Mouse (Mus musculus): ENCODE measurements around the gene Hs3st3b1. TPM values are rescaled to one million over a fixed set of nuclear protein-coding genes. Genes with fewer than 3 reads are reported as not detected.
A peak's percentile ranks its signal among the peaks of the same experiment; 100 is the strongest.

Gene Hs3st3b1
- polyA plus RNA-seq, 1 experiment from 2014 or later = 0.03 TPM

DNA sequence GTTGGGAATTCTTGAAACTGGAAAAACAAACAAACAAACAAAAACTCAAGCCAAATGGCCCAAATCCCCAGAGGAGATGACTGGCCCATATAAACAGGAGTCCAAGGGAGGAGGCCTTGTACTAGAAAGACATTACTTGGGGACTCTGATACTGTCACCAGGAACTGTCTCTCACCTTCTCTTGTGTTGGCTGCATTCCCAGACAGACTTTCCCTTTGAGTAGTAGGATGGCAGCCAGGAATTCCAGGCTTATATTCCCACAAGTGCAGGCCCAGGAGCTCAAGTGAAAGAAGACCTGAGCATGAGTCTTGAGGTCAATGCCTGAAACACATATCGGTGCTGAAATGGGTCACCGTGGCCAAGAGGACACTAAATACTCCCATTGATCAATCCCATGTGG is 24.9 kb upstream of the Hs3st3b1 start:
- Histone ChIP-seq H3K27ac (no peak overlapping the region), H3K4me3 (ENCODE audit: inconsistent target) (no peak overlapping the region), H3K36me3 (ENCODE audit: inconsistent target) (no peaks in the 10 kb centered on the region), H3K79me2 (ENCODE audit: inconsistent target) (no peaks in the 10 kb centered on the region)
- 100% methylated on average over 2 of the region's 2 CpGs for WGBS (ENCODE audit: missing documents)

DNA sequence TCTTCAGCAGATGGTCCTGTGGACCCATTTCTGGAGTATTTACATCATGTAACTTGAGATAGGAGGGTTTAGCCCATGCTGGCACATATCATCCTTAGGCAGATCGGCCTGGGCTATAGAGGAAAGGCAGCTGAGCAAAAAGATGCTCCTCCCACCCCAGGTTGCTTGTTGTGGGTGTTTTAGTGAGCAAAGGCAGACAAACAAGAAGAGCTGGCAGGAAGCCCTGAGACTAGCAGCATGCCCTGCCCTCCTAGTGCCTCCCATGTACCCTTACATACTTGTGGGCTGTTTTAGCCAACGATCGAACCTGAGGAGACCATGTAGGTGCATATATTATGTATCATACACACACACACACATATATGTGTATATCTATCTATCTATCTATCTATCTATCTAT is 21.9 kb upstream of the Hs3st3b1 start:
- 100% methylated on average over 3 of the region's 3 CpGs for WGBS (ENCODE audit: missing documents)
- no peak overlapping the region for H3K4me3 ChIP-seq (ENCODE audit: inconsistent target)
- H3K36me3 ChIP-seq (ENCODE audit: inconsistent target) = no peaks in the 10 kb centered on the region
- no peaks in the 10 kb centered on the region for H3K79me2 ChIP-seq (ENCODE audit: inconsistent target)
- H3K27ac ChIP-seq = no peak overlapping the region

DNA sequence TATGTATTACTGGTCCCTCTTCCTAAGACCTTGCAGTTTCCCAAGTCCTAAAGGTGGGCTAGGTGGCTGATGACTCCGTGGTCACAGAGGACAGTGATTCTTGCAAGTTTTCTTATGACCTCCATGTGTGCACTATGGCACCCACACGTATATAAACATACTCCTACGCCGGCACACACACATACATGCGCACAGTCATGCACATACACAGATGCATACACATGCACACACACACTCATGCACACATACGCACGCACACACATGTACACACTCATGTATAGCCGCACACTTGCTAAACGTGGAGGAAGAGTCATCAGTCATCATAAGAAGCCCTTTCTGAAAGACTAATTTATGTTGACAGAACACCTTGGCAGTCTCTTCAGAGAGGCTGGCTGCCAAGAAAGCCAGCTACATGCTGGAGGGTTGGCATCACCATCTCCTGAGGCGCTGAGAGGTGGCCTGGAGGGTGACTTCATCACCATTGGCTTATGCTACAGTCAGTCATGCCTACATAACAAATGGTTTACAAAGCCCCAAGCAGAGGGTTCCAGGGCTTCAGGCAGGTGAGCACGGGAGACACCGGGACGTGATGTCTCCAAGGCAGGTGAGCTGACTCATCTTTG is 21.3 kb upstream of the Hs3st3b1 start:
- WGBS (ENCODE audit: missing documents) = 94% methylated on average over 13 of the region's 13 CpGs
- Histone ChIP-seq H3K79me2 (ENCODE audit: inconsistent target) (no peaks in the 10 kb centered on the region), H3K4me3 (ENCODE audit: inconsistent target) (no peak overlapping the region), H3K27ac (no peak overlapping the region), H3K36me3 (ENCODE audit: inconsistent target) (no peaks in the 10 kb centered on the region)

DNA sequence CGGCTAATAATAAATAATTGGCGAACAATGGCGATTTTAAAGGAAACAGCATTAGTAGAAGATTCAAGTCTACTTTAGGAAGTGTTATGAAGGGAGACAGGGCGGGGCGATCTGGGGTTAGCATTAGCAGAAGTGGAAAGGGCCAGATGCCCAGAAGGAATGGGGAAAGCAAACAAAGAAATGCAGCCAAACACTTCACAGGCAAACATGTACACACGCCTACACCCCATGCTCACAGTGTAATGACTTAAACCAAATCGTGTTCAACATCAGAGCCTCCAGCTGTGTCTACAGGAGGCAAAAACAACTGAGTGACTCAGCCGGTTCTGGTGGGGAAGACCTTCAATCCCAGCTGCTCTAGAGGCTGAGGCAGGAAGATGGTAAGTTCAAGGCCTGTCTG is 20.1 kb upstream of the Hs3st3b1 start:
- 80% methylated on average over 8 of the region's 8 CpGs for whole genome bisulfite sequencing (ENCODE audit: missing documents)
- H3K36me3 ChIP-seq (ENCODE audit: inconsistent target) = no peaks in the 10 kb centered on the region
- no peak overlapping the region for H3K27ac ChIP-seq
- H3K4me3 ChIP-seq (ENCODE audit: inconsistent target) = no peak overlapping the region
- no peaks in the 10 kb centered on the region for H3K79me2 ChIP-seq (ENCODE audit: inconsistent target)

DNA sequence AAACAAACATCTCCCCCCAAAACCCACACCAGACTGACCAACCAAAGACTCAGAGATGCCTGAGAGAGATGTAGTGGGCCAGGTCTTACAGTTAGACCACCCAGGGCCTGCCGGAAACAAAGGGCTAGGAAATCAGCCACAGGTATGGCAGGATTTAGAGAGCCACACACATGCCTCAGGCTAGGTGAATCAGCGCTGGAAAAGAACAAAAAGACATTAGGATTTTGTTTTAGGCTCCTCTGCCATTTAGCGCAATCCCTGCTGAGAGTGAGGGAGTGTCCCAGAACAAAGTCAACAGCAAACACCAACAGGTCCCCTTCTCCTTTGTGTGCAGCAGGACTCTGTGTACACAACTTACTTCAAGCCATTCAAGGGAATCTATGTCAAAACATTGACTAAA is 14.6 kb upstream of the Hs3st3b1 start:
- H3K79me2 ChIP-seq (ENCODE audit: inconsistent target) = no peaks in the 10 kb centered on the region
- H3K36me3 ChIP-seq (ENCODE audit: inconsistent target) = no peaks in the 10 kb centered on the region
- 63% methylated on average over 3 of the region's 3 CpGs for WGBS (ENCODE audit: missing documents)
- no peak overlapping the region for H3K4me3 ChIP-seq (ENCODE audit: inconsistent target)
- no peak overlapping the region for H3K27ac ChIP-seq

DNA sequence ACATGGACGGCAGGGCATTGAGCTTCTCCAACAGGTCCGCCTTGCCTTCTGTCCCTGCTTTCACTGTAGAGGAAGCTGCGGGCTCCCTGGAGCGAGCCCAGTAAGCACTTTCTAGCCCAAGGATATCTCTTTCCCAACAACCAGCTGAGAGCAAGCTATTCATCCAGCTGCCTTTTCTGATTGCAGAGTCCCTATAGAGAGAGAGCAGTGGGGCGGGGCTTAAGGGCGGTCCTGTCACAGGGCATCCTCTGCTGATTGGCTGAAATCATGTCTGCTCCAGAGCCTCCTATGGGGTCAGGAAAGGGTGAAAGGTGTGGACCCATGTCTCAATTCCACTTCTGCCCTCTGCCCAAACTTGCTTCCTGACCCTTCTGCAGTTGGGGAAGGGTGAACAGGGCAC is 4.8 kb upstream of the Hs3st3b1 start:
- Histone ChIP-seq H3K79me2 (ENCODE audit: inconsistent target) (no peaks in the 10 kb centered on the region), H3K36me3 (ENCODE audit: inconsistent target) (no peaks in the 10 kb centered on the region), H3K4me3 (ENCODE audit: inconsistent target) (no peak overlapping the region), H3K27ac (no peak overlapping the region)
- WGBS (ENCODE audit: missing documents) = 80% methylated on average over 6 of the region's 6 CpGs

DNA sequence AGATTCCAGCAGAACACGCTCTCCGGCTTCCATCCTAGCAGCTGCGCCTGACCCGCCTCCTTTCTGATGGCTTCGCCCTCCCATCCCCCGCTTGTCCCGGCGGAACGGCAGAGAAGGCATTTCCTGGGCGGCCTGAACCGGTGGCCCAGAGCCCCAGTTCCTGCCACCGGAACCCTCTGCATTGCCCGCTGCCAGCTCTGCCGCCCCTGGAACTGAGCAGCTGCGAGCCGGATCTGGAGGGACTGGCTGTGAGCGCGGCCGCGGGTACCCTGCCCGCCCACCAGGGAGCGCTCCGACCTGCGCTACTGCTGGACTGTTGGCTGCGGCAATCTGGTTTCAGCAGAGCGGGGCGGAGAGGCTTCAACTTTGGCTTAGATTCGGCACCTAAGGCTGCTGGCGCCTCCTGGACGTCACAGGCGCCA is 3.1 kb upstream of the Hs3st3b1 start:
- Histone ChIP-seq H3K4me3 (ENCODE audit: inconsistent target) (no peak overlapping the region), H3K27ac (no peak overlapping the region), H3K36me3 (ENCODE audit: inconsistent target) (no peaks in the 10 kb centered on the region), H3K79me2 (ENCODE audit: inconsistent target) (no peaks in the 10 kb centered on the region)
- WGBS (ENCODE audit: missing documents) = 1% methylated on average over 31 of the region's 31 CpGs

DNA sequence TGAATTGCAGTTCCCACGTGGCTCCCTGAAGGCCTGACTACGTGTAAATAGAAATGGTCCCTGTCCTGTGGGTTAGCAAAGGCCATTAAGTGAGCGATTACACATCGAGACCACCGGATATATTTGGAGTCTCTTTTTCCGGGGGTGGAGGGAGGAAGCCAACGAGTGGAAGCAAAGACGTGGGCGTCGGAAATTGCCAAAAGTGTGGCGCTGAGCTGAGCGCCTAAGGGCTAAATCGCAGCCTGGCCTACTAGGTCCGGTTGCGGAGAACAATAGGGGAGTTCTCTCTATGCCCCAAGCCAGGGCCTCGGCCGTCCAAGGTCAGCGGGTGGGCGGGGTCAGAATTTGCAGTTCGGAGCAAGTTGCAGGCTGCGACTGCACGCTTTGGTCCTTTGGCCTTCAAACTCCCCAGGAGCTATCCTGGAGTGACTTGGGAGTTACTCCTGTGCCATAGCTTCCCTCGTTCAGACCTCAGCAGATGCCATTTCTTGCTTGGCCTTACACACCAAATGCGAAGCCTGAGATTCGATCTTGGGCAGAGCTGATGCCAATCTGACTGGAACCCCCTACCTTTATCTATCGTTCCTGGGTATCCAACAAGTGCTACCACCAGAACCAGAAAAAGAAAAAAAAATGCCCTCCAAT is 2.3 kb upstream of the Hs3st3b1 start:
- Histone ChIP-seq H3K36me3 (ENCODE audit: inconsistent target) (no peaks in the 10 kb centered on the region), H3K79me2 (ENCODE audit: inconsistent target) (no peaks in the 10 kb centered on the region), H3K4me3 (ENCODE audit: inconsistent target) (no peak overlapping the region), H3K27ac (no peak overlapping the region)
- WGBS (ENCODE audit: missing documents) = 14% methylated on average over 26 of the region's 26 CpGs

DNA sequence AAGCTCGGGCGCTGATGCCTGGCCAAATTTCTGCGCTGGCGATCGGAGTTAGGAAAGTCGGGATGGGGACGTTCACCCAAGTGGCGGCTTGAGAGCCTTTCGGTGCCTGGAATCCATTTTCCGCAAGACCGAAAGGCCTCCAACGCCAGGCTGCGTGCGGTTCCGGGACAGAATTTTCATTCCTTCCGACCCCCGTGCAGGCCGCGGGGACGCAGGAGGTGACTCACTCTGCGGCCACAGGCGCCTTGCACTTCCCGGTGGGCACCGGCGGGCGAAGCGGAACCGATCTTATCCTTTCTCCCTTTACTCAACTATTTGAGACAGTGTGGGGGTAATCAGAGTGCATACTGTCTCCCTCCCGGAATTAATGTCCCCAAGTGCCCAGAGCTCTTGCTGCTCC is 1.3 kb upstream of the Hs3st3b1 start:
- H3K36me3 ChIP-seq (ENCODE audit: inconsistent target) = no peaks in the 10 kb centered on the region
- peak overlapping the region; percentile 11; the same call in 1 of the 2 replicates for H3K4me3 ChIP-seq (ENCODE audit: inconsistent target)
- no peaks in the 10 kb centered on the region for H3K79me2 ChIP-seq (ENCODE audit: inconsistent target)
- WGBS (ENCODE audit: missing documents) = 3% methylated on average over 29 of the region's 29 CpGs
- no peak overlapping the region for H3K27ac ChIP-seq

DNA sequence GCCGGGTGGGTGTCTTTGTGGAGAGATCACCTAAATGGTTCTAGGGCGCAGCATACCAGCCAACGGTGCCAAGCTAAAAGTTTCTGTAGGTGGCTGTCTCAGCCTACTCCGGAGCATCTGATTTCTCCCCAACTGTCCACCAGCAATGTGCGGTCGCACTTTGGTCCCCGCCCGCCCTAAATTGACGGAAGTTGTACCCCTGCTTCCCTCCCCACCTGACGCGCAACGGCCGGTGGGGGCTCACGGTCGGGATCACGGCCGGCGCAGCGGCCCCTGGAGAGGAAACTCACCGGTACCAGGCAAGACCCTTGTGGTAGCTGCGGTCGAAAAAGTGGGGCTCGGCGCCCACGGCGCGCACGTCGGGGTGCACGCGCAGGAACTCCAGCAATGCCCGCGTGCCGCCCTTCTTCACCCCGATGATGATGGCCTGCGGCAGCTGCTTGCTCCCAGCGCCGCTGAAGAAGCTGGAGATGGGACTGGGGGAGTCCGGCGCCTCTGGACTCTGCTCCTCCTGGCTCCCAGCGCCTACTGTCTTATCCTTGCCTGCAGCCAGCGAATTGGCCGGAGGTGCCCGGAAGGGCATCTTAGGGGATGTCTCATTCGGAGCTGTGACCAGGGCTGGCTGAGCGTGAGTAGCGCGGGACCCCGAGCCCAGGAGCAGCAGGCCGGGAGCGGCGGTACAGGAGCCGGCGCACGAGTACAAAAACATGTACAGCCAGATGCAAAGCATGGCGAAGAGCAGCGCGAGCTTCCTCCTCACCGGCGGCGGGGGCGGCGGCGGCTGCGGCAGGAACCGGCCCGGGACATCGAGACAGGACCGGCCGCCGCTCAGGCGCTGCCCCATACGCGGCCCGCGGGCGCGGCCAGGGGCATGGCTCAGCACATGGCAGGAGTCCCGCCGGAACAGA is 792 bp downstream of the Hs3st3b1 start:
- WGBS (ENCODE audit: missing documents) = 2% methylated on average over 80 of the region's 80 CpGs
- H3K79me2 ChIP-seq (ENCODE audit: inconsistent target) = no peaks in the 10 kb centered on the region
- no peak overlapping the region for H3K27ac ChIP-seq
- no peaks in the 10 kb centered on the region for H3K36me3 ChIP-seq (ENCODE audit: inconsistent target)
- no peak overlapping the region for H3K4me3 ChIP-seq (ENCODE audit: inconsistent target)

DNA sequence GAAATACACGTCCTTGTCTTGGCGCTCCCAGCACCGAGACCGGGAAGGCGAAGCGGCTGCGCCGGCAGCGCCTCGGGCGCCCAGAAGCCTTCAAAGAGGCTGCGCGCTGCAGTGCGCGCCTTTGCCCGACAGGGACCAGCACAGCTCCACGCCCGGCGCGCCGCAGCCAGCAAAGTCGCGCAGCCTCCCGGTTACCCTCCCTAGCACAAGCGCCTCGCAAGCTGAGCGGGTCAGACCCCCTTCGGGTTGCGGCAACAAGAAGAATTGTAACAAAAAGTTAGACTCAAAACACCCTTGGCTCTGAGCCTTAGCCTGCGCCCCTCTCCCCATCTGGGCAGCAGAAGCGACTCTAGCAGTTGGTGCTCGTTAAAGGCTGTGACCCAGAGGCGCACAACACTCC is 1.6 kb downstream of the Hs3st3b1 start:
- no peaks in the 10 kb centered on the region for H3K36me3 ChIP-seq (ENCODE audit: inconsistent target)
- H3K4me3 ChIP-seq (ENCODE audit: inconsistent target) = no peak overlapping the region
- no peak overlapping the region for H3K27ac ChIP-seq
- no peaks in the 10 kb centered on the region for H3K79me2 ChIP-seq (ENCODE audit: inconsistent target)
- whole genome bisulfite sequencing (ENCODE audit: missing documents) = 1% methylated on average over 33 of the region's 33 CpGs

DNA sequence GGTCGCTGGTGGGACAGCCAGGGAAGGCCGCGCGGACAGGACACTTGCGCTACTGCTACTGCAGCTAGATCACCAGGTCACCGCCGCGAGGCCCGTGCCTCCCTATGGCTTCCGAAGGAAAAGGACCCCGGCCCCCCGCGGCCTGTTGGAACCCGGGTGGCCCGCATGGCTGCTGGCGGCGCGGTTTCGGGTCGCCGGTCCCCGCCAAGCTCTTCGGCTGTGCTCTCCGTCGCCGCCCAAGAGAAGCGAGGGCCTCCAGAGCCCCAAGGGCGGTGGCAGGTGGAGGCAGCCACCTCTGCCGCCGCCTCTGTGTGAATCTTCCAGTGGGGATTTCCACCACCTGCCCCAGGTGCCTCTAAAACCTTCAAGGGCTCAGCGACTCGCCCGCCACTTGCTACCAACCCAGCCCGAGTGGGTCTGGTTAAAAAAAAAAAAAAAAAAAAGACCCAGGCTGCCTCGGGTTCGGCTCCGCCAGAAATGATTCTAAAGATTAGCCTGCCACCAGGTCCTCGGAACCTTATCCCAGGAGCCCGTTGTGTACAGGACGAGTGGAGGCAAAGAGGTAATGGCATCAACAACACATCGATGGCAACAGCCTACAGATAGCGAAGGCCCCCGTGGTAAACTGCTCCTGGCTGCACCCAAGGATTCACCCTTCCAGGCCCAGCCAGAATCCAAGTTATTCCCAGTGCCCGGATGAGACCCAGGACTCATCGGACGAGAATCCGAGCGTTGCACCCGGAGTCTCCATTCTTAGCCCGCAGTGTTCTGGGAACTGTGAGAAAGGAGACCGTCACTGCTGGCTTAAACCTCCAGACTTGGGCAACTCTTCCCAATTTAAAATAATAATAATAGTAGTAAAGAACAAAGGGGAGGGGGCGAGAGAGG is 2.6 kb downstream of the Hs3st3b1 start:
- Histone ChIP-seq H3K79me2 (ENCODE audit: inconsistent target) (no peaks in the 10 kb centered on the region), H3K4me3 (ENCODE audit: inconsistent target) (no peak overlapping the region), H3K36me3 (ENCODE audit: inconsistent target) (no peaks in the 10 kb centered on the region), H3K27ac (no peak overlapping the region)
- WGBS (ENCODE audit: missing documents) = 21% methylated on average over 48 of the region's 52 CpGs

DNA sequence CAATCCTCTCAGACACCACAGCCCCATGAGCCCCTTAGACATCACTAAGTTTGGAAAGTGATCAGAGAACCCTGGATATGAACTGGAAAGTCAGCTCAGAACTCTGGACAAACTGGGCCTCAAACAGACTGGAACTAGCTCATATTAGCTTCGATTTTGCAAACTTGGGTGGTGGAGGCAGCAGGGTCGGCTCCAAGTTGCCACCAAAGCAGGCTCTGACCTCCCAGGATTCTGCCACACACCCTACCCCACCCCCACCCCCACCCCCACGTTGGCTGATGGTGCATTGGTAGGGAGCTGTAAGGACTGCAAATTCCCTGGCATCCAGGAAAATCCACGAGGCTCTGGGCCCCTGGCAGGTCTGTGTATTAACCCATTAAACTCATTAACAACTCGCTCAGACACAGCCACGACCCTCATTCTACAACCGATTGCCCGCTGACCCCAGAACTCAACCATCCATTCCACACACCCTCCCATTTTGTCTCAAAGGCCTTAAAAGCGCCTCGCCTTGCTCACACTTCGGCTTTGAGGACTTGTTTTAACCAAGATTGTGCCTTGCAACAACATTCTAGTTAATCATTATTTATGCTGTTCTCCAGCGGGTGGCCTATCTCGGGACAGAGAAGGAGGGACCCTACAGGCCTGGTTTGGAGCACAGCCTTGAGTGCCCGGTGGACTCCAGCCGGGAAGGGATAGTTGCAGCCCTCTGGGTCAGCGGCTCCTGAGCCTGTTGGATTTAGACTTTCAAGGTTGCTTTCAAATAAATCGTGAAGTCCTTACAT is 3.6 kb downstream of the Hs3st3b1 start:
- 78% methylated on average over 17 of the region's 17 CpGs for WGBS (ENCODE audit: missing documents)
- no peaks in the 10 kb centered on the region for H3K36me3 ChIP-seq (ENCODE audit: inconsistent target)
- H3K4me3 ChIP-seq (ENCODE audit: inconsistent target) = no peak overlapping the region
- no peaks in the 10 kb centered on the region for H3K79me2 ChIP-seq (ENCODE audit: inconsistent target)
- no peak overlapping the region for H3K27ac ChIP-seq

DNA sequence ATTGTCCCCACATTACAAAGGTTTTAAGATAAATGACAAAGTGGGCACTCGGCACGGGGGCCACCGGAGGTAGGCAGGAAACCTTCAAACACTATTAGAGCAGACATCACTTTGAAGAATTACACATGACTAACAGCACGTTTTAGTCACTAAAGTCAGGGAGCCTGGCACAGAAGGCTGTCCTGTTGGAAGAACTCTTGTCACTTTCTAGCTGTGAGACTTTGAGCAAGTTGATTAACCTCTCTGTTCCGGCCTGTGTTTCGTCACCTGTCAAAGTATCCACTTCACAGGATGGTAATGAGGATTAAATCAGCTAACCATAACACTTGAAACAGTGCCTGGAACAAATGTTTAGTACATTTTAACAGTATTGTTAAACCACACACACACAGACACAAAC is 4.5 kb downstream of the Hs3st3b1 start:
- no peak overlapping the region for H3K4me3 ChIP-seq (ENCODE audit: inconsistent target)
- no peaks in the 10 kb centered on the region for H3K36me3 ChIP-seq (ENCODE audit: inconsistent target)
- H3K79me2 ChIP-seq (ENCODE audit: inconsistent target) = no peaks in the 10 kb centered on the region
- WGBS (ENCODE audit: missing documents) = 43% methylated on average over 6 of the region's 6 CpGs
- H3K27ac ChIP-seq = no peak overlapping the region
